Mouse (Mus musculus): ENCODE measurements around the gene Rasgef1b. TPM values are rescaled to one million over a fixed set of nuclear protein-coding genes. Genes with fewer than 3 reads are reported as not detected.

The Rasgef1b gene
- polyA plus RNA-seq, 1 experiment from 2014 or later: 9.0 TPM

DNA sequence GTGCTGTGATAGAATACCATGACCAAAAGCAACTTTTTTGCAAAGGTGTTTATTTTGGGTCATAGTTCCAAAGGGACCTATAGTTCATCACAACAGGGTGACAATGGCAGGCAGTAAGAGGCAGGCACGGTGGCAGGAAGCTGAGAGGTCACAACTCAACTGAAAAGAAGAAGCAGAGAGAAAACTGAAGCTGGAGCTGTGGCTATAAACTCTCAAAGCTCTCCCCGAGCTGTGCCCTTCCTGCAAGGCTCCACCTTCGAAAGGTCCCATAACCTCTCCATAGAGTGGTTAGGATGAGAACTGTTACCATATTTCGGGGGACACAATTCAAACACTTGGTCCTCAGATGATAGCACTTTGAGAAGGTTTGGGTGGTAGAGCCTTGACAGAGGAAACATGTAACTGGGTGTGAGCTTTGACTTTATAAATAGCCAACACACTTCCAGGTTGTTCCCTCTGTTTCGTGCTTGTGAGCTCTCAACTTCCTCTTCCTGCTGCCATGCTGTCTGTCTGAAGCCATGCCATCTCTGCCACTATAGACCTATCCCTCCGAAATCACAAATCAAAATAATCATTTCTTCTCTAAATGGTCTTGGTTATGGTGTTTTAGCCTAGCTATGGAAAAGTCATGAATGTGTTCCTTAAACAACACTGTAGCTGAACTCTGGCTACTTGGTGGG, 240.2 kb downstream of the Rasgef1b start:
- H3K9me3 ChIP-seq (replicated peaks): no peaks in the 10 kb centered on the region
- H3K27ac ChIP-seq (replicated peaks): no peak overlapping the region
- no peaks in the 10 kb centered on the region for H3K36me3 ChIP-seq
- H3K27me3 ChIP-seq (ENCODE audit: low read depth, poor library complexity, severe bottlenecking): peaks cover 88% of the 10 kb centered on the region
- no peak overlapping the region for H3K4me3 ChIP-seq
- DNase-seq (ENCODE audit: low spot score): no peak
- WGBS: 82% methylated on average over 6 of the region's 6 CpGs
- H3K4me1 ChIP-seq: peaks cover 1% of the 10 kb centered on the region; the same call in 1 of the 2 replicates

DNA sequence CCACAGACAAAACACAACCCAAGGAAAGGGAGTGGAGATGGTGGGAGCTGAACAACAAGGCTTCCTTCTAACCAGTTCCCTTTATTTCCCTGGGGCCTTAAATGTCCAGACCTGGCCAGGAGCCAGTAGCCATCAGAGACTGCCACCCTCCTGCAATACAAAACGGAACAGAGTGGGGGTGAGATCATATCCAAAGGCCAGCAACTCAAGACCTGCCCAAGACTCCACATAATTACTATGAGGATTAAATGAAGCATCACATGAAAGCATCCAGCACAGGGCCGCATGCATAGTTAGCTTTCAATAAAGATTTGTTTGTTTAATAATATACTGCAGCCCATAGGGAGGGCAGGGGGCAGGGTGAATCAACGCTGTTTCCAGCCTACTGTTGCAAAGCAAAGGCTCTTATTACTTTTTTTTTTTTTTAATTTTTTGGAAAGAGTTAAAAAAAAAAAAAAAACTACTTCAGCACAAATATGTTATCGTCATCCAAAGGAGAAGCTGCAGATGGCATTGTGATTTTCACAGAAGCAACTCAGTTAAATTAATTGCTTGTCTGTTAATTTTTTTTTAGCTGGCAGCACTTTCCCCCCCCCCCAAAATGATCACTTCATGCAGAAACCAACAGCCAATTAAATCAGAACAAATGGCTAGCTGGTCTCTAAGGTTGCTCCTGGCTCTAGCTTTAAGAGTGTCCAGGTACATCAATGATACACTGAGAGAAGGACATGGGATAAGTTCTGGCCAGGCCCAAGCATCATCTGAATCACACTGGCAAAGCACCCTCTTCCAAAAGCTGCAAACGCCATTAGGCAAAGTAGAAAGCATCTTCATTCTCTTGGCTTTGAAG, 241.6 kb downstream of the Rasgef1b start:
- H3K9me3 ChIP-seq (replicated peaks): no peaks in the 10 kb centered on the region
- no peak overlapping the region for H3K27ac ChIP-seq (replicated peaks)
- DNase-seq (ENCODE audit: low spot score): no peak
- H3K36me3 ChIP-seq: no peaks in the 10 kb centered on the region
- no peaks in the 10 kb centered on the region for H3K4me1 ChIP-seq
- WGBS: 78% methylated on average over 5 of the region's 5 CpGs
- H3K27me3 ChIP-seq (ENCODE audit: low read depth, poor library complexity, severe bottlenecking): peaks cover 92% of the 10 kb centered on the region
- no peak overlapping the region for H3K4me3 ChIP-seq

DNA sequence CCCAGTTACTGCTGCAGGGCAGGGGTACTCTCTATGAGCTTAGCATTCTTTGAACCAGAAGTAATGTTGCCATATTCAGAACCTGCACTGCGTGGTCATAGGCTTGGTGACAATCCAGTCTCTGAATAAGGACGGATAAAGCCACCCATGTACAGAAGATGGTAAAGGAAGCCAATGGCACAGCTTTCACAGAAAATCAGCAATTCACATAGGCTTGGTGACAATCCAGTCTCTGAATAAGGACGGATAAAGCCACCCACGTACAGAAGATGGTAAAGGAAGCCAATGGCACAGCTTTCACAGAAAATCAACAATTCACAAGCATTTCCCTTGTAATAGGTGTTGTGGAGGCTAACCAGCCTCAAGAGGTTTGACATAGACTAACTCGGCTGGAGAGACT, 245.7 kb downstream of the Rasgef1b start:
- DNase-seq (ENCODE audit: low spot score): no peak
- Histone ChIP-seq H3K4me3 (no peak overlapping the region), H3K9me3 (replicated peaks) (no peaks in the 10 kb centered on the region), H3K27me3 (ENCODE audit: low read depth, poor library complexity, severe bottlenecking) (peaks cover 95% of the 10 kb centered on the region), H3K4me1 (peaks cover 27% of the 10 kb centered on the region), H3K27ac (replicated peaks) (no peak overlapping the region), H3K36me3 (no peaks in the 10 kb centered on the region)
- 88% methylated on average over 5 of the region's 5 CpGs for WGBS

DNA sequence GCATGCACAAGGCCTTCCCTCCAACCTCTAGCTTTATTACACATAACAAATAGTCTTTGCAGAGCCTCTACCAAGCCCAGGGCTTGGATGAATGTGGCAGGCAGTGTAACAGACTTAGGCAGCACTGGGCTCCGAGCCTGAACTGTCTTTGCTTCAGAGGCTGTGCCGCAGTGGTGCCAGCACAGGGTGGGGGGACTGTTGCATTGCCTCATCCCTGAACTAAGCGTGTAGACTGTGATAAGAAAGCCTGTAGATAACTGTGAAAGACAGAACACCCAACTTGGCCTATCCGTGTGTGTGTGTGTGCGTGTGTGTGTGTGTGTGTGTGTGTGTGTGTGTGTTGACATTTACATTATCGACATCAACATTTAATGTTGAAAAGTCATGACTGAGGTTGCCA, 246.3 kb downstream of the Rasgef1b start:
- Histone ChIP-seq H3K27ac (replicated peaks) (no peak overlapping the region), H3K4me1 (peaks cover 33% of the 10 kb centered on the region)
- WGBS: 96% methylated on average over 6 of the region's 6 CpGs

DNA sequence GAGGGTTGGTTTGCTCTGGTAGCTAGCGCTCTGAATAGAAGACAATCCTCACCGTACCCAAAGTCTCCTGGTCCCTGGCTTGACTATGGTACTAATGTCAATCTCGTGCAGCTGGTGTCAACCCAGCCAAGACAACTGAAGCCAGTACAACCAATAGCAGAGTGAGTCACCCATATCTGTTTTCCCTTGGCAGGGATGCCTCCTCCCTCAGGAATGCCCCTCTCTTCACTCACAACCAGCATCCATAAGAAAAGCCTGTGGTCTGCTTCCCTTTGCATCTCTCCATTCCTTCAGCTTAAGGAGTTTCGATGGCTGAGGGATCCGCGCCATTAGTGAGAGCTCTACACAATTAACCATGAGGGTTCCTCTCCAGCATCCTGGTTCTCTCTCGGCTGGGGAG, 246.8 kb downstream of the Rasgef1b start:
- Histone ChIP-seq H3K4me3 (no peak overlapping the region), H3K4me1 (peaks cover 33% of the 10 kb centered on the region), H3K36me3 (no peaks in the 10 kb centered on the region), H3K27me3 (ENCODE audit: low read depth, poor library complexity, severe bottlenecking) (peaks cover 96% of the 10 kb centered on the region), H3K9me3 (replicated peaks) (no peaks in the 10 kb centered on the region), H3K27ac (replicated peaks) (no peak overlapping the region)
- DNase-seq (ENCODE audit: low spot score): no peak
- WGBS: 93% methylated on average over 7 of the region's 7 CpGs

More for the DNA sequence above, 246.3 kb downstream of the Rasgef1b start:
- Histone ChIP-seq H3K36me3 (no peaks in the 10 kb centered on the region), H3K4me3 (no peak overlapping the region), H3K27me3 (ENCODE audit: low read depth, poor library complexity, severe bottlenecking) (peaks cover 95% of the 10 kb centered on the region), H3K9me3 (replicated peaks) (no peaks in the 10 kb centered on the region)
- no peak for DNase-seq (ENCODE audit: low spot score)

DNA sequence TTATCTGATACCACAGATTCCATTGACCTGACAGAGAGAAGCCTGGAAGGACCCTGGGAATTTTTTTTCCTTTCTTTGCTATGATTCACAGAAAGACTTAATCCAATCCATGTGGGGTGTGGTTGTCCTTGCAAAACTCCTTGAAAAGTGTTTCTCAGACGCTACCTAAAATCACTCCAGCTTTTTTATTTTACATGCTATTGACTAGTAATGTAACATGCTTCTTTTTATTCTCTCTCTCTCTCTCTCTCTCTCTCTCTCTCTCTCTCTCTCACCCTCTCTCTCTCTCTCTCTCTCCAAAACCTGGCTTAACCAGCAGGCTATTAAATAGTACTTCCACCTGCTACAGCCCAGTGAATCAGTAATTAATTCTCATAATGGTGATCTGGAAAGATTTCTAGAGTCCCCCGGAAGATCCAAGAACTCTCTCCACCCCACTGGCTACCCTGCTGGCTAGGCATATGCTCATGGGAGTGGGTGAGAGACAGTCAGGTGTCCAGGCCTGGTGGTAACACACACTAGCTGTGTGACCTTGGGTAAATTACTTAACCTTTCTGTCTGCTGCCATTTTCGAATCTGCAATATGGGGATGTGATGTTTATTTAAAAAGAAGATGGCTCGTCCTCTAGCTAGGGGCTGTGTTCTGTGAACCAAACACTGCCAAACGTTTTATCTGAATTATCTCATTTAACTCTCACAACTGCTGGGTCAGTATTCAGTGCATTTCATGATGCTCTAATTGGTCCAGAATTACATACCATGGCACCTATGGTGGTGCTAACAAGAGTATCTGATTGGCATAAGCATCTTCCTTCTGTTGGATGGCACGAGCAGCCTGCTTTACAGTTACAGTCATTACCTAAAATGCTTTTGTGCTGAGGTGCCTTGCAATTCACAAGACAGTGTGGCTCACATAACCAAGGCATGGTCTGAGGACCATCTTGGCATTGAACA, 248.5 kb downstream of the Rasgef1b start:
- WGBS: 71% methylated on average over 6 of the region's 6 CpGs
- Histone ChIP-seq H3K4me1 (peaks cover 36% of the 10 kb centered on the region), H3K36me3 (no peaks in the 10 kb centered on the region), H3K4me3 (peak overlapping the region; percentile 23), H3K9me3 (replicated peaks) (no peaks in the 10 kb centered on the region), H3K27ac (replicated peaks) (peak overlapping the region; percentile 70), H3K27me3 (ENCODE audit: low read depth, poor library complexity, severe bottlenecking) (peaks cover 96% of the 10 kb centered on the region)
- no peak for DNase-seq (ENCODE audit: low spot score)

DNA sequence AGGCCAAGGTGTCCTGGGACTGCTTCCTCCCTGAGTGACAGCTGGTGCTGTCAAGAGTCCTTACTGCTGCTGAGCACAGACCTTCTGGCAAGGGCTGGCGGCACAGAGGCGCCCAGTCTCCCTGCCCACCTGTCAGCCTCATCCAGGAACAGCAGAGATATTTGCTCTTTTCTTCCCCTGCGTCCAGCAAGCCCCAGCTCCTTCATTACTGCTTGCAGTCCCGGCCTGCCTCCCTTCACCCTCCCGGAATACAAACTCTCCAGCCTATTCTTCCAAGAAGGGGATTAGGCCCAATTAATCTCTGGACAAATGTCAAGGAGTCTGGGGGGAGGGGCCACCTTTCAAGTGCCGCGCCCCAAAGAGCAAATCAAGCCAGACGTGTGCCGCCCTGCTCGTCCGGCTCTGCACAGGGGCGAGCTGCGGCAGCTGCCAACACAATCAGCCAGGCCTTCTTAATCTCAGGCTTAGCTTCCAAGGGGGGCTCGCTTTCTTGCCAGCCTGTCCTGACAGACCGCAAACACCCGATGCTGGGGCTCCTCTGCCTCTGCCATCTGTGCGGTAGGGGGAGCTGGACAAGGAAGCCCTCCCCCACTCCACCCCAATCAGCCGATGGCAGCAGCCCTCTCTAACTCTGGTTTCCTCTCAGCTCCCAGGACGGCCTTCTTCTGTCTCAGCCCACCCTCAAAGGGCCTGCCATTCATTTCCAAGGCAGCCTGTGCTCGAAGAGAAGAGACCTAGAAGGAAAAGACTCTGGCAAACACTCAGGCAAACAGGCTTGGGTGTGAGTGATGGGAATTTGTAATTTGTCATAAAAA, 249.4 kb downstream of the Rasgef1b start:
- Histone ChIP-seq H3K36me3 (no peaks in the 10 kb centered on the region), H3K27me3 (ENCODE audit: low read depth, poor library complexity, severe bottlenecking) (peaks cover 96% of the 10 kb centered on the region), H3K4me1 (peaks cover 43% of the 10 kb centered on the region), H3K9me3 (replicated peaks) (no peaks in the 10 kb centered on the region), H3K27ac (replicated peaks) (peak overlapping the region; percentile 70), H3K4me3 (peak overlapping the region; percentile 23)
- under 1% methylated on average over 20 of the region's 20 CpGs for WGBS
- peak; percentile 92 for DNase-seq (ENCODE audit: low spot score)

DNA sequence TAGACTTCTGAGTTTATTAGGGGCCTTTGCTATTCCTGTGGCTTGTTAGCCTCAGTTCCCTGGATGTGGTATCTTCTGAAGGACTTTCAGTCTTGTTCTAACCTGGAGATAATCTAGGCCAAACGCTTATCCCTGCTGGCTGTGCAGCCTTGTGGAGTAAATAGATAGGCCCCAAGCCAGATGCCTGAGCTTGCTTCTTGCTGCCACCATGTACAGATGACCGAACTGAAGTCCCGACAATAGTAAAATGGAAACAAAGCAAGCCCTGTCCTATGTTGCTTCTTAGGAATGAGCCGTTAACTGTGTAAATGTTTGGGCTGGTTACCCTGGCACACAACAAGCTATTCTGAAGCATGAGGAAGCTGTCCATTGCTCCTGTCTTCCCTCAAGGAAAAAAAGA, 250.1 kb downstream of the Rasgef1b start:
- DNase-seq (ENCODE audit: low spot score): peak; percentile 16
- Histone ChIP-seq H3K4me3 (peak overlapping the region; percentile 23; the same call in 1 of the 2 replicates), H3K27ac (replicated peaks) (peak overlapping the region; percentile 70), H3K4me1 (peaks cover 43% of the 10 kb centered on the region), H3K9me3 (replicated peaks) (no peaks in the 10 kb centered on the region), H3K36me3 (no peaks in the 10 kb centered on the region), H3K27me3 (ENCODE audit: low read depth, poor library complexity, severe bottlenecking) (peaks cover 96% of the 10 kb centered on the region)
- 30% methylated on average over 4 of the region's 4 CpGs for WGBS

DNA sequence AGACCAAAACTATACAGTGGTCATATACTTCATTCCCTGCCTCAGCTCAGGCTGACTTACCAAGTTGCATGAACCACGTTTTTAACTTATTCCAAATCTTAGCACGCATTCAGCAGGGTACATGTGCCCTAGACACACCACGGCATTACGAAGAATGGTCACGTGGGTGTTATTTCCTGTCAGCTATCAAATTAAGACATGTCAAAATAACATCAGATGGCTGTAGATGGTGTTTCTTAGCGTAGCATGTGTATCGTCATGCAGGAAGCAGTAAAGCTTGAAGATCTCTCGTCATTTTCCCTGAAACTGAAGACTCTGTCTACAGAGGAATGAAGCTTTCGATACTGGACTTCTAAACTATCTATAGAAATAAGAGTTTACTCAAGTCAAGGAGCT, 251.4 kb downstream of the Rasgef1b start:
- H3K9me3 ChIP-seq (replicated peaks): no peaks in the 10 kb centered on the region
- WGBS: 93% methylated on average over 9 of the region's 9 CpGs
- H3K27ac ChIP-seq (replicated peaks): no peak overlapping the region
- DNase-seq (ENCODE audit: low spot score): no peak
- H3K4me3 ChIP-seq: no peak overlapping the region
- no peaks in the 10 kb centered on the region for H3K36me3 ChIP-seq
- H3K27me3 ChIP-seq (ENCODE audit: low read depth, poor library complexity, severe bottlenecking): peaks cover 91% of the 10 kb centered on the region
- H3K4me1 ChIP-seq: peaks cover 43% of the 10 kb centered on the region

DNA sequence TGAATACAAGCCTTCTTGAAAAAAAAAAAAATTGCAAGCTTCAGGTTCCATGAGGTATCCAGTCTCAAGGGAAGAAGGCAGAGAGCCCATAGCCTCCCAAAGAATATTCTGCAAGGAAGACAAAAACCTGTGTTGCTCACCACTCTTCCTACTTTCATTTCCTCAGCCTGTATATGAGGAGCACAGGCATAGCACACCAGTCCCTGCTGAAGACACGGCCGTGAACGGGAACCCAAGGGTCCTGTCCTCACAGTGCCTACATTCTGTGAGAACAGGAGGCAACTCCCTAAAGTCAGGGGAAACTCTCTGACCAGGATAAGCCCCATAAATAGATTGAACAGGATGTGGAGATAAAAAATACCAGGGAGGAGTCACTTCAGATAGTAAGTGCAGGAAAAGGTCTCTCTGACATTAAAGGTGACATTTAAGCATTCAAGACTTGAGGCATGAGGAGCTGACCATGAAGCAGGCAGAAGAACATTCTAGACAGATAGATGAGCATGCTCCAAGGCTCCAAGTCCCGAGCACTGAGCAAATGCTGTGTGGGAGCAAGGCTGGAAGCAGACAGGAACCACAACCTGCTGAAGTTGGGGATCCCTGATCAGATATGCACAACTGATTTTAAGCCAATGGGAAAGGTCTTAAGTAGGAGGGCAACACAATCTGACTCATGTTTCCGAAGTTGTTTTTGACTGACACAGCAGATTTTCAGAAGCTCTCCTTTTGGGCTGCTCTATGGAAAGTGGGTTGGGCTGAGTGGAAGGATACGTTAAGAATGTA, 252.0 kb downstream of the Rasgef1b start:
- Histone ChIP-seq H3K36me3 (no peaks in the 10 kb centered on the region), H3K27me3 (ENCODE audit: low read depth, poor library complexity, severe bottlenecking) (peaks cover 87% of the 10 kb centered on the region), H3K4me1 (peaks cover 43% of the 10 kb centered on the region), H3K9me3 (replicated peaks) (no peaks in the 10 kb centered on the region), H3K4me3 (no peak overlapping the region), H3K27ac (replicated peaks) (no peak overlapping the region)
- WGBS: 88% methylated on average over 6 of the region's 6 CpGs
- no peak for DNase-seq (ENCODE audit: low spot score)

DNA sequence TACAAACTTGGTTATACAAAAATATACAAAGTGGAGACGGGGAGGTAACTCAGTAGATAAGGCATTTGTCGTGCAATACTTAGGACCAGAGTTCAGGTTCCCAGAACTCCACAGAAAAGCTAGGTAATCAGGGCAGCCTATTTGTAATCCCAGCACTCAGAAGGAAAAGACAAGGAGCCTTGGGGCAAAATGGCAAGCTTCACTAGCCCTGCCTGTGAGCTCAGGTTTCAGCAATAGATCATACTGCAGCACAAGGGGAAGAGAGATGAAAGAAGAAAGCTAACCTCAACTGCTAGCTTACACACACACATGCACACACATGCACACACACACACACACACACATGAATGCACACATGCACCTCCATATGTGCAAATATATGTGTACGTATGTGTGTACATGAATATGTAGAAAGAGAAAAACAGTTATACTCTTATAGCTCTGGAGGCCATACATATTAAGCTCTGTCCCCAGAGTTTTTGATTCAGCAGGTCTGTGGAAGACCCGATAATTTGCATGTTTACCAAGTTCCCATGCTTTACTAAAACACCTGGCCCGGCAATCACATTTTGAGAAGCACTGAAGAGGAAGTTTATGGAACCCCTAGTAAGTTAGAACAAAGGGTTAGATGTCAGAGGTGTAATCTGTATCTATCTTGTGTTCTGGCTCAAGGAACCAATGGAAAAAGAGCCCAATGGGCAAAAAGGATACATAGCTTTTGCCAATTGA, 256.1 kb downstream of the Rasgef1b start:
- peaks cover 86% of the 10 kb centered on the region for H3K27me3 ChIP-seq (ENCODE audit: low read depth, poor library complexity, severe bottlenecking)
- H3K4me1 ChIP-seq: peaks cover 19% of the 10 kb centered on the region
- 89% methylated on average over 5 of the region's 5 CpGs for WGBS
- no peaks in the 10 kb centered on the region for H3K9me3 ChIP-seq (replicated peaks)
- no peak for DNase-seq (ENCODE audit: low spot score)
- H3K27ac ChIP-seq (replicated peaks): no peak overlapping the region
- H3K36me3 ChIP-seq: no peaks in the 10 kb centered on the region
- H3K4me3 ChIP-seq: no peak overlapping the region
